Mouse (Mus musculus): Measurements from ENCODE around the gene Tmem170. TPM values are rescaled to one million over a fixed set of nuclear protein-coding genes. Genes with fewer than 3 reads are reported as not detected.

The Tmem170 gene
- polyA plus RNA-seq, 1 experiment from 2014 or later = 3.4 TPM

DNA sequence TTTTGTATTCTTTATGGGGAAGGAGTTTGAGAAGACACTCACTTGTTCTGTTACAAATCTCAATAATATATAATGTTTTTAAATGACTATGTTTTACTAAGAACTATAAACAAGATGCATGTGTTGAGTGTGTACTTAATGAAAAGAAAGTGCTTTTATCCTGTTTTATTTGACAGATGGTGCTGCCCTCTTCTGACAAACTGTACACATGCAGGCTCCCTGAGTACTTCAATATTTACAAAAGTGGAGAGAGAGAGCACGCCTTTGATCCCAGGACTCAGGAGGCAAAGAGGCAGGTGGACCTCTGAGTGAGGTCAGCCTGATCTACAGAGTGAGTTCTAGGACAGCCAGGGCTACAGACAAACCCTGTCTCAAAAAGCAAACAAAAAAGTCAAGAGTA lies 41.0 kb downstream of the Tmem170 start:
- ATAC-seq (ENCODE audit: extremely low read depth, insufficient number of reproducible peaks, low FRiP score, low TSS enrichment) = no peak
- H3K9me3 ChIP-seq = no peaks in the 10 kb centered on the region
- no peak overlapping the region for H3K4me3 ChIP-seq
- H3K4me2 ChIP-seq = no peak overlapping the region
- no peaks in the 10 kb centered on the region for H3K27me3 ChIP-seq (replicated peaks)
- no peak overlapping the region for H3K27ac ChIP-seq (replicated peaks)
- H3K9ac ChIP-seq = no peak overlapping the region
- H3K36me3 ChIP-seq = peaks cover 67% of the 10 kb centered on the region
- 43% methylated on average over 1 of the region's 1 CpGs for WGBS
- peaks cover 18% of the 10 kb centered on the region for H3K4me1 ChIP-seq

GRCm38 (mm10) chr8:111834011-111834410 lies 42.5 kb downstream of the Tmem170 start:
- ATAC-seq (ENCODE audit: extremely low read depth, insufficient number of reproducible peaks, low FRiP score, low TSS enrichment) = no peak
- Histone ChIP-seq H3K4me1 (peaks cover 22% of the 10 kb centered on the region), H3K9me3 (no peaks in the 10 kb centered on the region), H3K36me3 (peaks cover 68% of the 10 kb centered on the region), H3K27me3 (replicated peaks) (no peaks in the 10 kb centered on the region), H3K4me3 (no peak overlapping the region), H3K27ac (replicated peaks) (peak overlapping the region; percentile 31; the same call in 1 of the 2 replicates), H3K4me2 (no peak overlapping the region), H3K9ac (no peak overlapping the region)
- 46% methylated on average over 6 of the region's 6 CpGs for WGBS

DNA sequence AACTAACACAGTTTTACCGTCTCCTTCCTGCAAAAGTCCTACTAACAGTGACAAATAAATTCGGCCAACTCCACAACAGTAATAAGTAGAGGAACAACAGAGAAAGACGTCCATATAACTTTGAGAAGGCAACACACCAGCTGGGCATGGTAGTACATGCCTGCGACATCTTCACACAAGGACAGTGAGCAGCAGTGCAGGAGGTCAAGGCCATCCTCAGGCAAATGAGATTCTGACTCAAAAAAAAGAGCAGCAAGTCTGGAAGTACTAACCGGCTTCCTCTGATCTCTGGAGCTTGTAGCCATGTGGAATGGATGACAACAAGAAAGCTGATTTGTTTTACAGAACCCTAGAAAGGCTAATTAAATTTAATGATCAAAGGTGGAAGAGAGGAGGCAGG lies 43.6 kb downstream of the Tmem170 start:
- peaks cover 70% of the 10 kb centered on the region for H3K36me3 ChIP-seq
- H3K4me1 ChIP-seq = peaks cover 30% of the 10 kb centered on the region
- no peaks in the 10 kb centered on the region for H3K9me3 ChIP-seq
- 79% methylated on average over 5 of the region's 5 CpGs for WGBS
- no peak for ATAC-seq (ENCODE audit: extremely low read depth, insufficient number of reproducible peaks, low FRiP score, low TSS enrichment)
- no peak overlapping the region for H3K27ac ChIP-seq (replicated peaks)
- no peak overlapping the region for H3K4me2 ChIP-seq
- no peaks in the 10 kb centered on the region for H3K27me3 ChIP-seq (replicated peaks)
- H3K4me3 ChIP-seq = no peak overlapping the region
- no peak overlapping the region for H3K9ac ChIP-seq

- Histone ChIP-seq H3K9me3 (no peaks in the 10 kb centered on the region), H3K4me2 (no peak overlapping the region), H3K4me1 (peaks cover 30% of the 10 kb centered on the region), H3K4me3 (no peak overlapping the region), H3K36me3 (peaks cover 69% of the 10 kb centered on the region), H3K27me3 (replicated peaks) (no peaks in the 10 kb centered on the region), H3K9ac (no peak overlapping the region), H3K27ac (replicated peaks) (peak overlapping the region; percentile 45; the same call in 1 of the 2 replicates)
- WGBS = 78% methylated on average over 4 of the region's 4 CpGs
- no peak for ATAC-seq (ENCODE audit: extremely low read depth, insufficient number of reproducible peaks, low FRiP score, low TSS enrichment)
Measured at GRCm38 (mm10) chr8:111831996-111832395, 44.6 kb downstream of the Tmem170 start.

DNA sequence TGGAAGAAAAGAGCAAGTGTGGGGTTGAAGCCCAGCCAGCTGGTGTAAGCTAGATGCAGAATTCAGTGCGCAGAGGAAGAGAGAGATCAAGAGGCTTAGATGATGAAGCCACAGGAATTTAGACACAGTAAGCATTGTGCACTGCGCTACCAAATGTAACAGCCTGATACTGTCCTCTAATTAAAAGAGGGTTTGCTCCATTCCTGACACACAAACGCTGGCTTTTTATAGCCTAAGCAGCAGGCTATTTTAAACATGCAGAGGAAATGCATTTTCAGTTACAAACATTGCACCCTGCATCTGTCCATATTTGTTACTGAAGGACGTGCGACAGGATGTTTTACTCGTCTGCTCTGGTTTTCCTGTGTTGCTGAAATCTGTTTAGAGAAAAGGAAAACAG lies 48.0 kb downstream of the Tmem170 start:
- Histone ChIP-seq H3K9me3 (no peaks in the 10 kb centered on the region), H3K4me3 (no peak overlapping the region), H3K4me1 (peaks cover 21% of the 10 kb centered on the region), H3K9ac (0 out of 2 replicates have a peak overlapping the region, but pooled peaks have one; percentile 11), H3K36me3 (peaks cover 86% of the 10 kb centered on the region), H3K27me3 (replicated peaks) (no peaks in the 10 kb centered on the region), H3K4me2 (no peak overlapping the region), H3K27ac (replicated peaks) (peak overlapping the region; percentile 65)
- 65% methylated on average over 6 of the region's 6 CpGs for WGBS
- no peak for ATAC-seq (ENCODE audit: extremely low read depth, insufficient number of reproducible peaks, low FRiP score, low TSS enrichment)

DNA sequence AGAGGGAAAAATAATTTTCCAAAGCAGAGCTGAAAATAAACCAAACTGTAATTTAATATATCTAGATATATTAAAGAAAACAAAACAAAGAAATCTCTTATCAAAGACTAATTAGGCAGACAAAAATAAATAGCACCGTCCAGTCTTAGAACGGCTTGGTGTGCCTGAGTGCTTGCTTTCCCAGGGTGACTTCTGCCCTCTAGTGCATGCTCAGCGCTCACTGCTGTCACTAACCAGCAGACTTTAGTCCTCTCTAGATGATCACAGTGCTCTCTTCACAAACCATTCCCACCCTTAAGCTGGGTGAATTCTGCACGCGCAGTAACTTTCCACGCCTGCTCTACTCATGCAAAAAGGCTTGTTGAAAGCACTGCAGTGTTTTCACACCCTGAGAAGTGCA lies 51.3 kb downstream of the Tmem170 start:
- no peak for ATAC-seq (ENCODE audit: extremely low read depth, insufficient number of reproducible peaks, low FRiP score, low TSS enrichment)
- H3K9ac ChIP-seq = no peak overlapping the region
- no peak overlapping the region for H3K27ac ChIP-seq (replicated peaks)
- WGBS = 60% methylated on average over 6 of the region's 6 CpGs
- H3K9me3 ChIP-seq = no peaks in the 10 kb centered on the region
- no peak overlapping the region for H3K4me2 ChIP-seq
- H3K36me3 ChIP-seq = peaks cover 90% of the 10 kb centered on the region
- H3K27me3 ChIP-seq (replicated peaks) = no peaks in the 10 kb centered on the region
- peaks cover 12% of the 10 kb centered on the region for H3K4me1 ChIP-seq
- no peak overlapping the region for H3K4me3 ChIP-seq

DNA sequence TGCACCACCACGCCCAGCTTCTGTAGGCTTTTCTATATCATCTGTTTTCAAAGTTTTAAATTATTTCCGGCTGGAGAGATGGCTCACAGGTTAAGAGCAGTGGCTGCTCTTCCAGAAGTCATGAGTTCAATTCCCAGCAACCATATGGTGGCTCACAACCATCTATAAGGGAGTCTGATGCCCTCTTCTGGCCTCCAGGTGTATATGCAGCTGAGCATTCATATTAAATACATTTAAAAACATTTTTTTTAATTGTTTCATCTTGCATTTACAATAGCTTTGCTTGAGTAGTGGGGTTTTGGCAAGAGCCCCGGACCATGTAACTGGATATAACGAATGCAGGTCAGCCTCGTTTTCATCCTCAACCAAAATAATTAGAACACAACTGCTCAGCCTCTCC lies 52.2 kb downstream of the Tmem170 start:
- no peak for ATAC-seq (ENCODE audit: extremely low read depth, insufficient number of reproducible peaks, low FRiP score, low TSS enrichment)
- H3K36me3 ChIP-seq = peaks cover 87% of the 10 kb centered on the region
- H3K4me2 ChIP-seq = no peak overlapping the region
- H3K27me3 ChIP-seq (replicated peaks) = no peaks in the 10 kb centered on the region
- 96% methylated on average over 5 of the region's 5 CpGs for WGBS
- H3K4me3 ChIP-seq = no peak overlapping the region
- no peak overlapping the region for H3K27ac ChIP-seq (replicated peaks)
- H3K9ac ChIP-seq = no peak overlapping the region
- no peaks in the 10 kb centered on the region for H3K9me3 ChIP-seq
- peaks cover 14% of the 10 kb centered on the region for H3K4me1 ChIP-seq

- Histone ChIP-seq H3K4me2 (no peak overlapping the region), H3K9me3 (no peaks in the 10 kb centered on the region), H3K4me1 (peaks cover 14% of the 10 kb centered on the region), H3K4me3 (no peak overlapping the region), H3K9ac (no peak overlapping the region), H3K27me3 (replicated peaks) (no peaks in the 10 kb centered on the region), H3K27ac (replicated peaks) (no peak overlapping the region), H3K36me3 (peaks cover 63% of the 10 kb centered on the region)
- WGBS = 69% methylated on average over 10 of the region's 10 CpGs
- no peak for ATAC-seq (ENCODE audit: extremely low read depth, insufficient number of reproducible peaks, low FRiP score, low TSS enrichment)
Measured at GRCm38 (mm10) chr8:111821199-111821598, 55.4 kb downstream of the Tmem170 start.

GRCm38 (mm10) chr8:111820691-111821090 lies 55.9 kb downstream of the Tmem170 start:
- 77% methylated on average over 4 of the region's 4 CpGs for WGBS

GRCm38 (mm10) chr8:111820018-111820417 lies 56.5 kb downstream of the Tmem170 start:
- peak overlapping the region; percentile 61 for H3K27ac ChIP-seq (replicated peaks)
- no peak overlapping the region for H3K4me2 ChIP-seq
- no peaks in the 10 kb centered on the region for H3K9me3 ChIP-seq
- H3K4me3 ChIP-seq = no peak overlapping the region
- H3K9ac ChIP-seq = no peak overlapping the region
- peaks cover 14% of the 10 kb centered on the region for H3K4me1 ChIP-seq
- H3K27me3 ChIP-seq (replicated peaks) = no peaks in the 10 kb centered on the region
- no peak for ATAC-seq (ENCODE audit: extremely low read depth, insufficient number of reproducible peaks, low FRiP score, low TSS enrichment)
- peaks cover 63% of the 10 kb centered on the region for H3K36me3 ChIP-seq
- 71% methylated on average over 12 of the region's 12 CpGs for WGBS

More at GRCm38 (mm10) chr8:111820691-111821090, 55.9 kb downstream of the Tmem170 start:
- no peak for ATAC-seq (ENCODE audit: extremely low read depth, insufficient number of reproducible peaks, low FRiP score, low TSS enrichment)
- H3K4me3 ChIP-seq = no peak overlapping the region
- H3K27me3 ChIP-seq (replicated peaks) = no peaks in the 10 kb centered on the region
- H3K4me1 ChIP-seq = peaks cover 14% of the 10 kb centered on the region
- H3K4me2 ChIP-seq = no peak overlapping the region
- H3K36me3 ChIP-seq = peaks cover 62% of the 10 kb centered on the region
- H3K9ac ChIP-seq = no peak overlapping the region
- no peaks in the 10 kb centered on the region for H3K9me3 ChIP-seq
- peak overlapping the region; percentile 61; the same call in 1 of the 2 replicates for H3K27ac ChIP-seq (replicated peaks)

GRCm38 (mm10) chr8:111818556-111818955 lies 58.0 kb downstream of the Tmem170 start:
- H3K27me3 ChIP-seq (replicated peaks) = no peaks in the 10 kb centered on the region
- H3K9me3 ChIP-seq = no peaks in the 10 kb centered on the region
- no peak for ATAC-seq (ENCODE audit: extremely low read depth, insufficient number of reproducible peaks, low FRiP score, low TSS enrichment)
- peaks cover 61% of the 10 kb centered on the region for H3K36me3 ChIP-seq
- H3K9ac ChIP-seq = no peak overlapping the region
- H3K4me1 ChIP-seq = peaks cover 14% of the 10 kb centered on the region
- H3K4me3 ChIP-seq = no peak overlapping the region
- 89% methylated on average over 3 of the region's 3 CpGs for WGBS
- no peak overlapping the region for H3K4me2 ChIP-seq
- H3K27ac ChIP-seq (replicated peaks) = peak overlapping the region; percentile 56; the same call in 1 of the 2 replicates

DNA sequence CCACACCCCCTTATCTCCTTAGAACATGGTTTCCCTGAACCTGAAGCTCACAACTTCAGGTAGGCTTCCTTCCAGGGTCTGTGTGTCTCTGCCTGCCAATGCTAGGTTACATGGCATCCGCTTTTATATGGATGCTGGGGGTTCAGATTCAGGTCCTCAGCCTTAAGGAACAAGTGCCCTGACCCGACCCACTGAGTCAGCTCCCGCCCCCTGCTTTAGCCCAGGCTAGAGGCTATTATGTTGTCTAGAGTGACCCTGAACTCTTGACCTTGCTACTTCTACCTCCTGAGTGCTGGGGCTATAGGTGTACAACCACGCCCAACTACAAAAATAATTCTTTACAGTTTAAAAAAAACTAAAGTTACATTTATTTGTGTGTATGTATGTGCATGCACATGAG lies 61.5 kb downstream of the Tmem170 start:
- Histone ChIP-seq H3K4me3 (no peak overlapping the region), H3K9me3 (no peaks in the 10 kb centered on the region), H3K36me3 (peaks cover 32% of the 10 kb centered on the region), H3K27ac (replicated peaks) (no peak overlapping the region), H3K27me3 (replicated peaks) (no peaks in the 10 kb centered on the region), H3K9ac (no peak overlapping the region), H3K4me2 (no peak overlapping the region), H3K4me1 (peaks cover 14% of the 10 kb centered on the region)
- 90% methylated on average over 4 of the region's 4 CpGs for WGBS
- ATAC-seq (ENCODE audit: extremely low read depth, insufficient number of reproducible peaks, low FRiP score, low TSS enrichment) = no peak

Measured in heart, embryonic 13.5 days (tissue).